Mouse (Mus musculus) cerebellum, postnatal 36 days (tissue): ENCODE data around the gene Grk2.
A peak's percentile ranks its signal among the peaks of the same experiment; 100 is the strongest.

Source experiments
- DNase-seq, 2 experiments: peaks; one replicate each; pipeline ENCODE4 v3.0.0; 2021 to 2022; ENCODE audit warnings: mixed read lengths in 2 of 2

The Grk2 gene

DNA sequence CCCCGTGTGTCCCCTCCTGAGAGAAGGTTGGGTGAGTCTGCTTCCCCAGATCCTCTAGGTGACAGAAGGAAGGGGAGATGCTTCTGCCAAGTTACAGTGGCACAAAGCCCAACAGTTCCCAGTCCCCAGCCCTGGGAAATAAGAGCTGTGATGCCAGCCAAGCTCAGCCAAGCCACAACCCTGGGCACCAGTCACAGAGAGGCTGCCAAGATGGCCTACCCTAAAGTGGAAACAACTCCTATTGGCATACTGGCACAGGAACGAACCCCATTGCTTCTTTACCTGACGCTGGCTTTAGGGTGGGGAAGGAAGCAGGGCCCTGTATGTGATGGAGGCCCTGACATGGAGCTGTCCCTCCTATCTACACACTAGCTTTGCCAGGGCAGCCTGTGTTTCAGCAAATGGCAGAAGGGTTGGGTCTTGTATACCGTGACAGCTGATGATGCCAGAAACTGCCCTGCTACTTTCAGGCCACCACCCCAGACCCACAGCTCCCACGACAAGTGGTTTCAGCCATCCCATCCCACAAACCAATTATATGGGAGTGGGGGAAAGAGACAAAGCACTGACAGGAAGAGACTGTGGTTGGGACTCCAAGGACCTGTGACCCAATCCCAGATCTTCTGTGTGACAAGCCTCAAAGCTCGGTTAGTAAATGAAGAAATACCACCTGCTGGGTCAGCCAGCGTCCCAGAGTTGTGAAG, 2.9 kb downstream of the Grk2 start:
- peak; percentile 91 for DNase-seq

DNA sequence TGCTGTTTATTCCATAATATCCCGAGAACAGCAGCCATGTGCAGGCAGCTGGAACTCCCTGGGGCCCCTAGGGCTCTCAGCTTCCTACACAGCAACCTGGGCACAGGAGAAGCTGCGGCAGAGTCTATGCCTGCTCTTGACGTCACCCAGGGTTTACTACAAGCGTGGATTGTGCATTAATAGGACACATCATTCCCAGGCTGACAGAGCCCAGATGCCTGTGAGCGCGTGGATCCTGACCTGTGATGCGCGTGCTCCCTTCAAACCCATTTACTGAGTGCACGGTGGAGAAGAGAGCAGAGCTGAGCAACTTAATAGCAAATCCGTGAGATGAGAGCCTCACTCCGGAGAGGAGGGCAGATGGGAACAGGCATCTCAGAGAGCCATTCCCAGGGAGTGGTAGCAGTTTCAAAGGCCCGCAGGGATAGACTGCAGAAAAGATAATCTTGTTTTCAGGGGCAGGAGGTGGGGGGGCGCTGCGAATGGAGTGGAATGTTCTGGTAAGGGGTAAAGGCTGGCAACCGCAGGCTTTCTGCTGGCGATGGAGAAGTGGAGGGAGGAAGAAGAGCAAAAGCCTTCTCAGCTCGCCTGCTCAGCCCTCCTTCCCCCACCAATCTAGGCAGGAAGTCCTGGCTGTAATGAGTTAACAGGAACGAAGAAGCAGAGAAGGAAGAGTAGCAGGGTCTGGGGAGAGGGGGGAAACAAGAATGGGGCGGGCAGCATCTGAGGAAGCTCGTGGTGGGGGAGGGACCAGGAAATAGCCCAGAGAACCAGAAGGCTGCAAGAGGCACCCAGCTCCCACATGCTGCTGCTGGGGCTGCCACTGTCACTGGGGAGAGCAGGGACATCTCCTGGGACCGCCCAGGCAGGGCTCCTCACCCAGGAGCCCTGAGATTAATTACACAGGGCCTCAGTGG, 4.0 kb downstream of the Grk2 start:
- DNase-seq = peak; percentile 39 to 40

DNA sequence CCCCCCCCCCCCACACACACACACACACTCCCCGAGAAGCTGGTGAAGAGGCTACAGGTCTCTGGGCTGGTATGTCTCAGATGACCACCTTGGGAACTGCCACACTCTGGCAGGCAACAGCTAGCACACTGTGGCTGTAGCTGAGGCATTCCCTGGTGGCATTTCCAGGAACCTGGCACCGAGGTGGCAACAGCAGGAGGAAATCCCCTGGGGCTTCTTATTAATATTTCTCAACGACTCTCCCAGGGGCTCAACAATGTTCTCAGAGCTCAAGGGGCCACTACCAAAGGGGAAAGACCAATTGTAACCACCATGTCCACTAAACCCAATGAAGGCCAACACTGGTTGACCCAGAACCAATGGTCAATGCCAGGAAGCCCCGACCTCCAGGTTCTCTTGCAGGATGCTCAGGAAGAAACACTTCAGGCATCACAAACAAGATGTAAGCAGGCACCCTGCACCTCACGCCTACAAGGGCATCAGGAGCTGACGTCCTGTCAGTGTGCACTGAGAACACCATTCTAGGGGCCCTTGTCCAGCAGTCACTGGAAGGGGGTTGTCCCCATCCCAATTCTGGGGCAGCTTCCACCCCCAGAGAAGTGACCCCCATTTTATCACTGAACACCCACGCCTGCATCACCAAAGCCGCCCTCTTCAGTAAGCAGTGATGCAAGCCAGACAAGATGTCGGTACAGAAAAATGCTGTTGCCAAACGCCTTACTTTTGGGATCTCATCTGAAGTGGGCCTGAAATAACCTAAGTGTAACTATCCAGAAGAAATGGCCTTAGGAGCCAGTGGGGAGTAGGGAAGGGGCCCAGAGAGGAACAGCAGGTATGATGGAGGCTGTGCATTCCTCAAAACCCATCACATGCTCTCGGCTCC, 4.9 kb downstream of the Grk2 start:
- no peak for DNase-seq

DNA sequence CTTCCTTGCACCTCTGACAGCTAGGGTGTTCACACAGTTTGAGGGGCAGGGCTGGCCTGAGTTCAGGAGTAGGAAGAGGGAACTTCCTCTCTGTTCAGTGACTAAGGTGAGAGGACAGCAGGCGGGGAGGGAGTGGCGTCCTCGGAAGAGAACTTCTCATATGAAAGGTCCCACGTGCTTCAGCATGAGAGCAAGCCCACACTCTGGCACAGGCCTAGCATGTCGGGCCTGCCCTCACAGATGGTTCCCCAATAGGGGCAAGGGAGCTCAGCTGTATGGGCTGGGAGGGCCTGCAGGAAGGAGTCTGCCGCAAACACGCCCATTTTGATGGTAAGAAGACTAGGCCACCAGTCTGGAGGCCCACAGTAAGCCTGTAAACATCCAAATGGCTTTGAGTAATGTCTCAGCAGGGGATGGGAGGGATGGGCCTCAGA, 5.7 kb downstream of the Grk2 start:
- DNase-seq = peak; percentile 39 to 41

DNA sequence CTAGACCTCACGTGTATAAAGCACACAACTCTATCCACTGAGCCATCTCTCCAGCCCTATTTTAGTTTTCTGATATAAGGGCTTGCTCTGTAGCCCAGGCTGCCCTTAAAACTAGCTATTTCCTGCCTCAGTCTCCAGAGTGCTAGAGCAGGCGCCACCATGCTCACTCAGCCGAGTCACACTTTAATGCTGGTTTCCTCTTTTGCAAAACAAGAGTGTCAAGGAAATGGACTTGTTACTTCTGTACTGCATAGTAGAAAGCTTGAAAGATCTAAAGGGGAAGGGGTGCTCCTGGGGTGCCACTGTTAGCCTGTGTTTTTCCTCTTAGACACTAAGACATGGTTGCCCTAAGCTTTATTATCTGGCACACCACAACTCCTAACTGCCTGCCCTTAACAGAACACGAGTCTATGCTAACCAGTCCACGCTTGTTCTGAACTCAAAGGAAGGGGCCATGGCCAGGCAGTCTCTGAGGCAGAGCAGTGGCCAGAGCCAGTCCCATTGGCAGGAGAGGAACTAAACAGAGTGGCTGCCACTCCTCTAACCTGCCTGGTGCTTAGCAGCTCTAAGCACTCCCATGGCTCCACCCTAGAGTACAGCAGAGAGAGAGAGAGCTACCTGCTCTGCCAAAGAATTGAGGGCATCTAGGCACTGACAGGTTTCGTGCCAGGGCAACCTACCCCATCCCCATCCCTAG, 6.3 kb downstream of the Grk2 start:
- DNase-seq = no peak

DNA sequence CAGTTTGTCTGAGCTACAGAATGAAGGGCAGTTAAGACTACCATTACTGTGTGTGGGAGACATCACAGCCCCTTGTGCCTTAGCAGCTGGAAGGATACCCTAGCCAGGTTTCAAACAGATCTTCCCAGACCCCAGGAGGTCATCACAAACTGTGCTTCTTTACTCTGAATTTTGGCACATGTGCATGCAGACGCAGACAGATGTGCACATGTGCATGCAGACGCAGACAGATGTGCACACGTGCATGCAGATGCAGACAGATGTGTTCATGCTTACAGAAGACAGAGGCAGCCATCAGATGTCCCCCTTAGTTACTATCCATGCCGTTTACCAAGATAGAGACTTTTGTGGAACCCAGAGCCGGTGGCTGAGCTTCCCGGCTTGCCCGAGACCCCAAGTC, 6.9 kb downstream of the Grk2 start:
- DNase-seq = no peak

DNA sequence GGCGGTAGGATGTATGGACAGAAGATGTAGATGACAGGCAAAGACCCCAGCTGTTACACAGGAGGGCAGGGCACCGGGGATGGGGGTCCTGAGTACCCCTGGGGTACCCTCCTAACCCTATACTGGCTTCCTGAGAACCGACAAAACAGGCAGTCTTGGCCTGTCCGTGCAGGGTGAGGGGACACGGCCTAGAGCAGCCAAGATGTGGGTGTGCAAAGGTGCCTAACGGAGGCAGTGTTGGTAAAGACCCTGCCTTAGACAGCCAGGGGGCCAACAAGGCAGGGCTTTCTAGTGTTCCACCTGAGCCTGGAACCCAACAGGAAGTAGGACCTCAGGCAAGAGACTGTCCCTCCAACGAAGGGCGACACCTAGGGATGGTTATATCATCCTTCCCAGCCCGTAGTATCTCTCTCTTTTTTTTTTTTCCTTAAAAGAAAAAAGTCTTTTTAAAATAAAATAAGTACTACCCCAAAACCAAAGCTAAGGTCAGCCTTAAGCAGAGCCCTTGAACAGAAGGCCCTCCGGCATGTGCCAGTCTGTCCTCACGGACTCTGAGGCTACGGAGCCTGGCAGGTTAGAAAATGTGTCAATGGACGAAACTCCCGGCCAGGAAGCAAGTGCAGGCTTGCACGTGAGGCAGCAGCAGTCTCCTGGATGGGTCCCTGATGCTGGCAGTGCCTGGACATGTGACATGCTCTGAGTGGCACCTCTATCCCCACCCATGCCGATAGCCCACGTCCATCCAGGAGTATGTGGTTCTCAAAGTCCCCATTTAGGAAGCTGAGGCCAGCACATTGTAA, 7.5 kb downstream of the Grk2 start:
- no peak for DNase-seq

DNA sequence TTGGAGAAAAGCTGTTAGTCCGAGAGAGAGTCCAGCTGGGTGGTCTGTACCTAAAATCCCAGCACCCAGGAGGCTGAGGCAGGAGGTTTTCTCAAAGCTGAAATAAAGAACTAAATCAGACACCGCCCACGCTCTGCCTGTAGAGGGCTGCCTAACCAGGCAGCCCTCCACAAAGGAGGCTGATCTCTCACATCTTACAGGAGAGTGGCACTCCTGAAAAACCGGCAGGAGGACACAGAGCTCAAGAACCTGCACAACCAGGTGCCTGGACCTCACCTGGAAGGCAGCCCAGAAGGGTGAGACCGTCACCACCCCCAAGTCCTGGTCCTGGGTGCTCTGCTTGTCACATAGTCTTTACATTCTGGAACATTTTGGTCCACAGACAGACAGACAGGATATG, 8.2 kb downstream of the Grk2 start:
- DNase-seq = no peak

DNA sequence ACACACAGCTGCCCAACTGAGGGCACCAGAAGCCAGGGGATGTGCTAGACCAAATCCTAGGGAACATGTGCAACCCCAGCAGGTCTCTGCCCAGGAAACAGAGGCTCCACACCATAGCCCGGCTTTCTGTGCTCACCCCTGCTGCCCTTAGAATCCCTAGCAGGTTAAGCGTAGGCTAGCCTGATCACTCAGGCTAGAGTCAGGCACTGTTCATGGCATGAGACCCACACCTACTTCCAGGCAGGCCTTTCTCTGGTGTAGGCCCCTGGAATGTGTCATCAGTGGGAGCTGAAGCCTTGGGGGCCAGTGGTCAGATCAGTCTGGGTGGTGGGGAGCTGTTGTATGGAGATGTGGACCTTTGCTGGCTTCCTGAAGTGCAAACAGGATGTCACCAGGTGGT, 9.4 kb downstream of the Grk2 start:
- no peak for DNase-seq

DNA sequence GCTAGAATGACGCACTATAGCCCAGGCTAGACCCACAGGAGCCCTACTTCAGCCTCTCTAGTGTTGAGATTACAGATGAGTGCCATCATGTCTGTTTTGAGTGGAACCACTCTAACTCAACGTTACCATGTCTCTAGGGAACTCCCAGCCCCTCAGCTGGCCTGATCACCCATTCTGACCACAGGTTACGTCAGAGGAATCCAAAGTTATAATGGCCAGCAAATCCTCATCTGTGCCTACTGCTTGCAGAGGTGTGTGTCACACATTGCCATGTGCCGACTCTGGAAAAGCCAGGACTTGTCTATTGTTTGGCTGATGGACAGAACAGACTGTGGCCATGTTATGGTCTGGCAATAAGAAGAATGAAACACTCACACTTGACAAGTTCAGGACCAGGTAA, 10.6 kb downstream of the Grk2 start:
- no peak for DNase-seq

DNA sequence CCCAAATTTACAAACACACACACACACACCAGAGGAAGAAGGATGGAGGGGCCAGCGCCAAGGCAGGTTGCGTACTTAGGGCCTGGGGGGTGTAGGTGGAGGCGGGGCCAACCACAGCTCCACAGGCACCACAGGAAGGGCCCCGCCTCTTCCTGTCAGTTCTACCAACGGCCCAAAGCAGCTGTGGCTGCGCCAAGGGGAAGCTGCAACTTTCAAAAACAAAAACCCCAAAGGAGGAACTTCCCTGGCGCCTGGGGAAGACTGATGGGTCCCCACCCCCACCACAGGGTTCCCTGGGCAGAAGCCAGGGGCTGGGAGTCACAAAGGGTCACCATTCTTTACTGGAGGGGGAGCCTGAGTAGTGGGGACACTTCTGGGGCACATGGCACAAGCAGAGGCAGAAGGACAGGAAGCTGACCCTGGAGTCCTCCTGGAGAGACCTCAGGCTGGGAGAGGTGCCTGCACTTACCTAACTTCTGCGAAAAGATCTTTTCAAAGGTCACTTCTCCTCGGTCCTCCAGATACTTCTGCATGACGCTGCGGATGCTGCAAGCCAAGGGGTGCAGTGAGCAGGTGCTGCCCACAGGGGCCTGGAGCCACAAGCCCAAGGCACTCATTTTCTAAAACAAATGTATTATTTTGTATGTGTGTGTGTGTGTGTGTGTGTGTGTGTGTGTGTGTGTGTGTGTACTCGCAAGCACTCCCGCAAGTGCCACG, 11.5 kb downstream of the Grk2 start:
- DNase-seq = no peak

DNA sequence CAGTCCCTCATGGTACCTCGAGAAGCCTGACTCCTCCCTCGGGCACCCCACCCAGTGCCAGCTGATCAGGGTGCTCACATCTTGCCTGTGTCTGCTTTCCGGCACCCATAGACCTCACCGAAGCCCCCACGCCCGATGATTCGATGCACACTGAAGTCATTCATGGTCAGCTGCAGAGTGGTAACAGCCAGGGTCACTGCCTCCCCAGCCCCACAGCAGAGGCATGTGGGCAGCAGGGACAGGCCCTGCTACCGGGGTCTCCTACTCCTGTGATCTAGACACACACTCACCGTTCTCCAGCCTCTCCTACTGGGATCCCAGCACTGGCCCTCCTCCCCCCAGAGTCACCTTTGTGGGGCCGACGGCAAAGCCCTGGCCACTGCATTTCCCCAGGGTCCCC, 14.9 kb downstream of the Grk2 start:
- DNase-seq = no peak

DNA sequence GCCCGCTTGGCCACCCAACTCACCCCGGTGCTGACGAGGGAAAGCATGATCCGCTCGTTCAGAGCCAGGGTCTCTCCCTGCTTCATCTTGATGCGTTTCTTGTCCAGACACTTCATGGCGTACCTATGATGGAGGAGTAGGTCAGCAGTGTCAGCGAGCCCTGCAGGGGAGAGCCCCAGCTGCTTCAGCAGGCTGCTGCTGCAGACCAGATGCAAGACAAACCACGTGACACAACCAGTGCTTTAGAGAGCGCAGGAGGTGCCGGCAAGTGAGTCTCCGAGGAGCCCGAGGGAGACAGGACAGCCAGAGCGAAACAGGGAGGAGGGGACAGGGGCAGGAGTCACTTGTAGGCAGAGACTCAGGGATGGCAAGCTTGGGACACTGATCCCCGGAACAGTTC, 15.3 kb downstream of the Grk2 start:
- no peak for DNase-seq

DNA sequence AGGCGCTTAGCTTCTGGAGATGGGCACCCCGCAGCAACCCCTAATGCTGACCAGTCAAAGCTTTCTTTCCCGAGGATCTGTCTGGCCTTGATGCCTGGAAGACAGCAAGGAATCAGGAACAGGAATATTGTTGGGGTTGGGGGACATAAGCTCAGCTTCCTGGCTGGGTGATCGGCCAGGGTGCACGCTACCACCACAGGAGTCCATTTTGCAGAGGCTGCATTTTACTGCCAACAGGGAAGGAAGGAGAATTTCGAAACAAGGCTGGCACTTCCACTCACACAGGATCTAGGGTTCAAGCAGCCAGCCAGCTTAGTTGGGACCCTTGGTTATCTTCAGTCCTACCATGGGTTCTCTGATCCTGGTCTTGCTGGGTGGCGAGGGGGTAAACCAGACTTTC, 22.4 kb downstream of the Grk2 start:
- DNase-seq = no peak

DNA sequence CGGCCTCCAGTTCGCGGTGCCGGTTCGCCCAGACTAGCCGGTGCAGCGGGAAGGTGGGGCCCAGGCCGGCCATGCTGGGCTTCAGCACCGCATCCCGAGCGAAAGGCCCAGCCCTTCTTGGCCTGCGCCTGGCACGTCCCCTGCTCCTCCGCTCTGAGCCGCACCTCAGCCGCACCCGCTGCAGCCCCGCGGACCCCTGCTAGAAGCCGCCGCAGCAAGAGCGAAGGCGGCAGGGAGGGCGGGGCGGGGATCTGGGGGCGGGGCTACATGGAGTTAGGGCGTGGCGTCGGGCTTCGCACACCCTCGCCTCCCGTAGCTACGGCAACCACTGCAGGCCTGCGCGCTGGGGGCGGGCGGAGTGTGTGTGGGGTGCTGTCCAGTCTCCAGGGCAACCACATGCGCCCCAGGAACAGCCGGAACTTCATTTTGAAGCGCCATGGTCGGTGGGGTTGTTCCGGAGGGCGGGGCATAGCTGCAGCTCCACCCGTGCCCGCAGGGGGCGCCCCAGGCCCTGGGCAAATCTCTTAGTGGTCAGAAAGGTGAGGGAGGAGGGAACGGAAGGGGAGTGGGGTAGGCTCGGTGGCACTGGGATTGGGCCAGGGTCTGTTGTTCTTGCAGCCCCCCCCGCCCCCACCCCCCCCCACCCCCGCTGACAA, 23.0 kb downstream of the Grk2 start, which contains the start of gene Ankrd13d:
Gene Ankrd13d, minus strand, starts transcription at position 240 of the 656 bp plus-strand sequence.
- peak; percentile 81 to 85 for DNase-seq

DNA sequence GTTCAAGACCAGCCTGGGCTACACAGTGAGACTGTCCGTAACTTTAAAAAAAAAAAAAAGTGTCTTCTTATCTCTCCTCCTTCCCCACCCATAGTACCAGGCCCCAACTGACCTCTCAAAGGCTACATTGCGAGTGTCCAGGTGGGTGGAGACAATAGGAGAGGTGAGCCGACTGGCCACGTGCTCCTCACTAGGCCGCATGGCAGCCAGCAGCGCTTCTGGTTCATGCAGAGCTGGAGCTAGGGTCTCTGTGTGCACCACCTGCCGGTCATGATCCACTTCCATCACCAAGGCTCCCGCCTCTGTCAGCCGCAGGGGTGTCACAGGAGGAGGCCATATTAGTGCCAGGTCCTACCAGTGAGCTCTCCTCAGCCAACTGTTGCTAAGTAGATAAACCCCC, 25.6 kb downstream of the Grk2 start:
- DNase-seq = no peak

DNA sequence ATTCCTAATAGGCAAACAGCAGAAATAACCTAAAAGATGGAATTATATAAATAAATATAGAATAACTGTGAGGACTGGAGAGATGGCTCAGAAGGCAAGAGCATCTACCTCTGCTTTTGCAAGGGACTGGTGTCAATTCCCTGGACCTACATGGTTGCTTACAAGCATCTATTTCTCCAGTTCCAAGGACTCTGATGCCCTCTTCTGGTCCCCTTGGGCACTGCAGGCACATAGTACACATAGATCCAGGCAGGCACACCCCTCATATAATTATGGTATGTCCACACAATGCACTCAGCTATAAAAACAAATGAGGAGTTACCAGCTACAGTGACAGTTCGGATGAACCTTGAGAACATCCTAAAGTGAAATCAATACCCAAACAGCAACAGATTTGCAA, 26.5 kb downstream of the Grk2 start:
- DNase-seq = no peak

DNA sequence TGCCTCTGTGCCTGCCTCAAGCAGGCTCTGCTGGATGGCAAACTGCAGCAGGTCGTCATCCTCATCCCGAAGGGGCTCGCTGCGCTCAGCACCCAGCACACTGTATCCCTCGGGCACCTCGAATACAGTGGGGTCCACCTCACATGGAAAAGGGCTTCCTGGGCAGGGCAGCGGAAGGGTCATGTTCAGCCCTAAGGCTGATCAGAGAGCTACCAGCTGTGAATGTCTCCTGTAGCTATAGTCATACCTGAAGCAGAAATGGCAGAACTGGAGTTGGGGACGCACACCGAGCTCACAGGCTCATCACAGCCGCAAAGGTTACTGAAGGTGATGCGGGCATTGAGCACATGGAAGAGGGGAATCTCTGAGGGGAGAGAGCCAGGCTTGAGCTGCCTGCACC, 35.0 kb downstream of the Grk2 start:
- no peak for DNase-seq

DNA sequence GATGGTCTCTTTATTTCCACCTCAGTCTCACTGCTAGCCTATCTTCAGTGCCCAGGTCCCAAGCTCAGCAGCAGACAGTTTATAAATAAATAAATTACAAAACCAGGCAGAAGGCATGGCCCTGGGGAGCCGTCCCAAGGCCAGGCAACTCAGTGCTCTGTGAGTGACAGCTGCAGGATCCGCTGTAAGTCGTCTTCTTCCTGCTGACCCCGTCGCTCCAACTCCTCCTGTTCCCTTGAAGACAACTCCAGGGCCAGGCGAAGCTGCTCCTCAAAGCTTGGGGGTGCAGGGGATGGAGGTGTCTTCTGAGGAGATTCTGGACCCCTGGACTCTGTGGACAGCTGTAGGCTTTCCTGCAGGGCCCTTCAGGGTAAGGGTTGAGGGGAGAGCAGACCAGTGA, 35.8 kb downstream of the Grk2 start:
- no peak for DNase-seq
